Mouse (Mus musculus): ENCODE measurements around the gene Gart.

Gene Gart

GRCm38 (mm10) chr16:91606958-91607357 lies 39.8 kb downstream of the Gart start:
- no peak for DNase-seq (ENCODE audit: low read depth)

- DNase-seq (ENCODE audit: low read depth): no peak
Measured at GRCm38 (mm10) chr16:91605156-91605555, 41.6 kb downstream of the Gart start.

DNA sequence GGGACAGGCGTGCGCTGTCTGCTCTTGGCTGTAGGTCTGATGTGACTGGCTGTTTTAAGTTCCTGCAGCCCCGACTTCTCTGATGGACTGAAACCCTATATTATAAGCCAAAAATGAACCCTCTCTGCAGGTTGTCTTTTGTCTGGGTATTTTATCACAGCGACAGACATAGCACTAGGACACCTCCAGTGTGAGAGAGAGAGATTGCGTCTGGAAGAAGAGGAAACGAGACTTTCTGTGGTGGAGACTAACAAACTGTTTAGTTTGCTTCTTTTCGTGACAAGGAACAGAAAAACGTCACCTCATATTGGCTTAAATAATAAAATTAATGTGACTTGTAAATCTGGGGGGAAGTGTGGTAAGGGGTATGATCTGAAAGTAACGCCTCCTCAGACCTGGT lies 45.1 kb downstream of the Gart start:
- DNase-seq (ENCODE audit: low read depth): no peak

DNA sequence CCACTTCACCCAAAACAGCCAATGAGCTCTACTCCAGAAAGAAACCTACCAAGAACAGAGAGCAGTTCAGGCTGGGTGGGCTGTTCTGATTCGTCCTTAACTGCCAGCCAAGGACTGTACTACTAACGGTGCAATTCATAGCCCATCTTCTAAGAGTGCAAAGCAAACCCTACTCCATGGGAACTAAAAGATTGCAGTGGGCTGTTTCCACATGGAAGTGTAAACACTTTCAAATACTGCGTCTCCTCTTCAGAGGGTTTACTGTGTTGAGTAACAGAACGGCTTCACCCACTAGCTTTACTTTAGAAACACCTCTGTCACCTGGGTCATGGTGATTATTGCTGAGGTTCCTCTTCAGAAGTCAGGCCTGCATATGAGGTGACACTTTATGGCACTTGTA lies 45.7 kb downstream of the Gart start:
- no peak for DNase-seq (ENCODE audit: low read depth)

- peak; percentile 30 for DNase-seq (ENCODE audit: low read depth)
Measured at GRCm38 (mm10) chr16:91599242-91599641, 47.5 kb downstream of the Gart start.

DNA sequence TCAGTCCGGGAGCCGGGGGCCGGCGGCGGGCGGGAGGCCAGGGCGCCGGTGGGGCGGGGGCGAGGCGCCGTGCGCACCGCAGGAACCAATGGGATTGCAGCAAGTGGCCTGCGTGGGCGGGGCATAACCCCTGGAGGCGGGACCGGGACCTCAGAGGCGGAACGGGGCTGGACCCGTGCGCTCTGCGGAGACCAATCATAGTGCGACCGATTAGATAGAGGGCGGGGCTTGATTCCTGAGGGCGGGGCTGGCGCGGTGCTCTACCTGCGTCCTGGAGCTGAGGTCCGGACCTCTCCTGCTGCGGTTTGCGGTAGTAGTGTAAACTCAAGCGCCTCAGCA lies 49.1 kb downstream of the Gart start, which contains the start of gene Tmem50b:
Gene Tmem50b, minus strand, starts transcription at position 129 of the 339 bp plus-strand sequence.
- DNase-seq (ENCODE audit: low read depth): peak; percentile 97

DNA sequence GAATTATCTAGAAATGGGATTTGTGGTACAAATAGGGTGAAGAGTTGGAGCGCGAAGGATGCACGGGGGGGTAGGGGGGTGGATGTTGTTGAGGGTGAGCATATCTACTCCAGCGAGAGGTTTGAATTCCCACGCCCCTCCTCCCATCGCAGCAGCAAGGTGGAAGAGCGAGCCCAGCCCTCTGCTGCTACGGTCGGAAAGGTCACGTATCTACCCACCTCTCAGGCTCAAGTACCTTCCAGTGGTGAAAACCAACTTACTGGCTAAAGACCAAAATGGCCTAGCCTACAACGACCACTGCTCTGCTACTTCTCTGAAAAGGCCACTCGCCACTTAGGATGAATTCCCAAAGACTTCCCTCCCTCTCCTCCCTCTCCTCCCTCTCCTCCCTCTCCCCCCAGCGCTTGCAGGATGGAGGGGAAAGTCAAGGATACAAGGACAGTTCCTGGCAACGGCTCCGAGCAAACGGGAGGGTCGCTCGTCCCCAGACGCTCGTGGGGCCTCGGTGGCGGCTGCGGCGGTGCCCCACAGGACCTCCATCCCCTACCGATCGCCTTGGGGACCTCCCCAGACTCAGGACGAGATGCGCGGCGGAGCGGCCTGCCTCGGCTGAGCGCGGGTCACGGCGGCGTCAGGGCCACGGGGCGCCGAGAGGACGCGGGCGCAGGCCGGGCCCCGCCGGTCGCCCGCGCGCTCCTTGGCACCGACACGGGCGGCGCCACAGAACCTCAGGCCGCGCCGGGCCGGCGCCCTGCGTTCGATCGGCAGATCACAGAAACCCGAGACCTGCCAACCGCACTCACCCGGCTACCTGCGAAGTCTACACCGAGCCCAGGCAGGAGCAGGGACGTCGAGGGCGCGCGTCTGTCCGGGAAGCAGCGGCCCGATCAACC lies 49.7 kb downstream of the Gart start:
- DNase-seq (ENCODE audit: low read depth): peak; percentile 32

DNA sequence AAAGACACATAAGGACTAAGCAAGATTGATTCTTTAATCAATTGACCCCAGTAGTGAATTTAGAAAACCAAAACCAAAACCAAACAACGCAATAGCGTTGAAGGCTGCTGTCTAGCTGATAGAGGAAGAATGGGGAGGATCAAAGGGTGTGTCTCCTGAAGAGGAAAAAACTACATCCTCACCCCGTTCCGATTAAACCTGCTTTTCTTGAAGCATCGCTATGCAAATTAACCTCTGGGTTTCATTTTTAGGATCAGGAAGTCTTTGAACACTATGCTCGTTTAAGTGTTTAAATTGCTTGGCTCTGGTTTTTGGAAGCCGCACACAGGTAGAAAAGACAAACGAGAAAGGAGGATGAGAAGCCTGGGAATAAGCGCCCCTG lies 50.4 kb downstream of the Gart start:
- DNase-seq (ENCODE audit: low read depth): no peak

DNA sequence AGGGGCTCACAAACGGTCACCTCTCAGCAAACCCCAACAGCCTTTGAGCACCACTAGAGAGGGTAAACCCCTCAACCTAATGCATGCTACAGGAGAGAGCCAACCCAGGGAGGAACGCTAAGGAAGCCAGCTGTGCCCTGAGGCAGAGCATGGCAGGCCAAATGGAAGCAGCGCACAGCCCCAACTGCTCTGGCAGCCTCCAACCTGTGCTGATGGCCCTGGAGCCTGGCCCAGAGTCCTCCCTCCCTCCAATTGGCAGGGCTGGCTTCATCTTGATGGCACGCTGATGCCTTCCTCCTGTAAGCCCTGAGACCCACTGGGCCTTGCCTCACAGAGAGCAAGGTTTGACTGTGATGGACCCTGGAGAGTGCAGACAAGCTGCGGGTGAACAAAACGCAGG lies 51.7 kb downstream of the Gart start:
- no peak for DNase-seq (ENCODE audit: low read depth)

GRCm38 (mm10) chr16:91593262-91593661 lies 53.5 kb downstream of the Gart start:
- no peak for DNase-seq (ENCODE audit: low read depth)

- no peak for DNase-seq (ENCODE audit: low read depth)
Measured at GRCm38 (mm10) chr16:91592162-91592561, 54.6 kb downstream of the Gart start.

GRCm38 (mm10) chr16:91588703-91589102 lies 58.0 kb downstream of the Gart start:
- no peak for DNase-seq (ENCODE audit: low read depth)

GRCm38 (mm10) chr16:91587730-91588453 lies 58.9 kb downstream of the Gart start:
- no peak for DNase-seq (ENCODE audit: low read depth)

DNA sequence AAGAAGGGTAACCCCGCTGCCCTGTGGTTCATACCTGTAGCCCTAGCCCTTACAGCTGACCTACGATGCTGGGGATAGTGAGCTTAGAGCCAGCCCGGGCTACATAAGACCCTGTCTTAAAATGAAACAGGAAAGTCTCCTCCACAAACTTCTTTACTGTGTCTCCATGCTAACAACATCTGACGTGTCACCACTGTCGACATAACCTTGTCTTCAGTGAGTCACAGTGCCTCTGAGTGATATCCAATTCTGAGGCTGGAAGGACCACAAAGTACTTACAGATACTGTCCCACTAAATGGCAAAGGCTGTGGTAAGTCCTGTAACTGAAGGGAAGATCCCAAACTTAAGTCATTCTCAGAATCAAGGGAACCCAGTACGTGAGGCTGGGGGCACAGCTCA lies 60.5 kb downstream of the Gart start:
- no peak for DNase-seq (ENCODE audit: low read depth)

GRCm38 (mm10) chr16:91585617-91586016 lies 61.1 kb downstream of the Gart start:
- DNase-seq (ENCODE audit: low read depth): no peak

DNA sequence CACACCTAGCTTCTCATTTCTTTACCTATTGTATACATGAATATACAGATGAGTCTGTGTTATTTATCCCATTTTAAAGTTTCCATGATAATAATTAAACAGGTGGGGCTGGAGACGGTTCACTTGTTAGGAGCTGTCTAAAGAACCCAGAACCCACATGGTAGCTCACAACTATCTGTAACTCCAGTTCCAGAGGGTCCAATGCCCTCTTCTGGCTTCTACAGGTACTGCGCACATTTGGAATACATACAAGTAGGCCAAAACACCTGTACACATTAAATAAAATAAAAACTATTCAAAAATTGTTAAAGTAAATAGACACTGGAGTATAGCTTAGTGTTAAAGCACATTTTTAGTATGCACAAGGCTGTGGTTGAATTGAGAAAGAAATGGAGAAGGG lies 64.4 kb downstream of the Gart start:
- peak; percentile 65 for DNase-seq (ENCODE audit: low read depth)

DNA sequence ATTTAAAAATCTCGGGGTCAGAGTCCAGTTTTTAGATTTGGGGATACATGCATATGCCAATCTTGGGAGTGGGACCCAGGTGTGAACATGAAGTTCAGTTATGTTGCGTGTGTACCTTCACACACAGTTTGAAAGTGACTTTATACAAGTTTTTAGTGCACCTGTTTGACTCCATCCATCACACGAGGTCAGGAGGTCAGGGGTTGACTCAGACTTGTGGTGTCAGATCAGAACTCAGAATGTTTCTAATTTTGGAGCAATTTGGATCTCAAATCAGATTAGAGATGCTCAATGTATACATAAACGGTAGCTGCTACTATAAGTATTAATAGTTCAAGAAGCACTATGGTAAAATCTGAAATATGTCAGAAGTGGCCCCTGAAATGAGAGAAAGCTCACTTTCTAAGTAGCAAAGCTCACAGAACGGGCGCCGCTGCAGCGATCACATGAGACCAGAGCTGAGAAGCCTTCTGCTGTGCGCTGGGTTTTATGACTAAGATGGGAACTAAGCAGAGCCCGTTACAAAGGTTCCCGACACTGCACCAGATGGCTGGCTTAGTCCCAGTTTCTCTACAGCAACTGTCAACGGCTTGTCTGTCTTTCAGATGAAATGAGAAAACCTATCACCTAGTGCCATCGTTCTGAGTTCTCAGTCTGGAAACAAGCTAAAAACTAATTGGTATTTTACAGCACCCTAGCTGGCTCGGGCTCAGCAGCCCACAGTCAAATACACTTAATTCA lies 67.6 kb downstream of the Gart start:
- DNase-seq (ENCODE audit: low read depth): no peak

DNA sequence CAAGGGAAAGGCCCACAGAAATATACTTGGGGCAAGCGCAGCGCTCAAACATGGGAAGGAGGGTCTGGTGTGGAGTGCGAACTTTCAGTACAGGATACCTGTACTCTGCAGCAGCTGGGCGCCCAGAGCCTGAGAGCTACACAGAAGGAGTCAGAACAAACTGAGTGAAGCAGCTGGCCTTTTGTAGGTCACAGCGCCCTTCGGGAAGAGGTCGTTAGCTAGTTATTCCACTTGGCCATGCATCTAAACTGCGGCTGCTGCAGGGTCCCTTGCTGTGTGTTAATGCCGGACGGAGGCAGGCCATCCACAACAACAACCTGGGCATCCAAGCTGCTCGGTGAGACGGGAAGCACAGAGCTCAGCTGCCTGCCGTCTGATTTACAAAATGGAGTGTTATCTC lies 71.6 kb downstream of the Gart start:
- no peak for DNase-seq (ENCODE audit: low read depth)
